Mouse (Mus musculus): ENCODE results near the gene Zkscan3. TPM values are rescaled to one million over a fixed set of nuclear protein-coding genes. Genes with fewer than 3 reads are reported as not detected.
"Not testable (repeated sequence)": the region's sequence is repeated elsewhere in the genome, so short reads cannot be mapped to it uniquely, and the experiment has no call there.

Gene Zkscan3
- polyA plus RNA-seq, 1 experiment from 2014 or later = 67.3 TPM

DNA sequence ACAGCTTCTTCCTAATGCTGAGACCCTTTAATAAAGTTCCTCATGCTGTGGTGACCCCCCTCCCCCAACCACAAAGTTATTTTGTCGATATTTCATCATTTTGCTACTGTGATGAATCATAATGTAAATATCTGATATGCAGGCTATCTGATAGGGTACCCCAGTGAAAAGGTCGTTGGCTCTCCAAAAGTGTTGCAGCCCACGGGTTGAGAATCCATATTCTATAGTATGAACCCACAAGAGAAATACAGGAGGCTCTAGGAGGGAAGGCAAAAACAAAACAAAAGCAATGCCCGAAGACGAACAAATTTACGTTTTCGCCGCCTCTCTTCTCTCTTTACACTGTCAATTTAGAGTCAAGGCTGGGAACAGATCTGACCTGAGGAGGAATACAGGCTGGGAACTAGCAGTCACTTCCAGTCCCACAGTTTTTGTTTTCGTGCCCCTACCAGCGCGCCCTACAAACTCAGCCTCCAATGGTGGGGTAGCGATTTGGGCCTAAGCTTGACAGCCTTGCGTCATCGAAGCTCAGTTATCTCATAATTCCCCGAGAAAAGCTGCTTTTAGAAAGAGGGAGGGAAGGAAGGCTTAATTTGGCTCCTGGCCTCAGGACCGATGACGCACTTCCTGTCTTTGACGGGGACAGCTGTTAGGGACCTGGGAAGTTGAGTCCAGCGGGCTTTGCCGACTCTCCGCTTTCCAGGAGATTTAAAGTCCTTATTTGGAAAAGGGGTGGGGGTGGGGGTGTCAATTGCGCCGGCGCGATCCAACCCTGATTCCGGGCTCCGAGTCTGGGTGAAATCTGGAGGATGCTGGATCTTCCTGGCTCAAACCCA is 5.6 kb upstream of the Zkscan3 start:
- H3K27me3 ChIP-seq (ENCODE audit: control insufficient read depth, insufficient read depth, low read length) = no peaks in the 10 kb centered on the region
- ATAC-seq (ENCODE audit: insufficient number of reproducible peaks, insufficient read depth, low FRiP score, low read depth) = peak; percentile 91
- H3K36me3 ChIP-seq (ENCODE audit: control insufficient read depth, insufficient read depth, low read length) = no peaks in the 10 kb centered on the region
- peak overlapping the region; percentile 77 for H3K9ac ChIP-seq (ENCODE audit: low read length)
- peak overlapping the region; percentile 80 to 91 for H3K27ac ChIP-seq (replicated peaks in 1 of 2; ENCODE audit: control insufficient read depth in 1 of 2, insufficient read depth in 1 of 2, low read depth in 2 of 2, low read length in 2 of 2)
- no peaks in the 10 kb centered on the region; a peak in 1 of 4 replicates for H3K4me1 ChIP-seq (ENCODE audit: control insufficient read depth in 2 of 2, insufficient read depth in 2 of 2, low read length in 2 of 2)
- WGBS = 3% methylated on average over 27 of the region's 27 CpGs
- H3K4me2 ChIP-seq (ENCODE audit: low read length) = peak overlapping the region; percentile 71
- no peaks in the 10 kb centered on the region for H3K9me3 ChIP-seq (ENCODE audit: control insufficient read depth, low read length)
- peak overlapping the region; percentile 46 to 74 for H3K4me3 ChIP-seq (ENCODE audit: control insufficient read depth in 1 of 2, insufficient read depth in 1 of 2, low read depth in 1 of 2, low read length in 2 of 2)

- H3K4me2 ChIP-seq (ENCODE audit: low read length) = peak overlapping the region; percentile 71
- WGBS = 74% methylated on average over 11 of the region's 11 CpGs
- ATAC-seq (ENCODE audit: insufficient number of reproducible peaks, insufficient read depth, low FRiP score, low read depth) = no peak
- H3K4me1 ChIP-seq (ENCODE audit: control insufficient read depth in 2 of 2, insufficient read depth in 2 of 2, low read length in 2 of 2) = no peaks in the 10 kb centered on the region; a peak in 1 of 4 replicates
- H3K9me3 ChIP-seq (ENCODE audit: control insufficient read depth, low read length) = no peaks in the 10 kb centered on the region
- no peaks in the 10 kb centered on the region for H3K36me3 ChIP-seq (ENCODE audit: control insufficient read depth, insufficient read depth, low read length)
- H3K27me3 ChIP-seq (ENCODE audit: control insufficient read depth, insufficient read depth, low read length) = no peaks in the 10 kb centered on the region
- no peak overlapping the region for H3K9ac ChIP-seq (ENCODE audit: low read length)
- no peak overlapping the region; a peak in 1 of 4 replicates for H3K4me3 ChIP-seq (ENCODE audit: control insufficient read depth in 1 of 2, insufficient read depth in 1 of 2, low read depth in 1 of 2, low read length in 2 of 2)
- H3K27ac ChIP-seq (replicated peaks in 1 of 2; ENCODE audit: control insufficient read depth in 1 of 2, insufficient read depth in 1 of 2, low read depth in 2 of 2, low read length in 2 of 2) = peak overlapping the region; percentile 80 to 91
These were observed 4.8 kb upstream of the Zkscan3 start for GRCm38 (mm10) chr13:21407341-21407740.

- H3K36me3 ChIP-seq (ENCODE audit: control insufficient read depth, insufficient read depth, low read length) = peaks cover 27% of the 10 kb centered on the region
- no peak for ATAC-seq (ENCODE audit: insufficient number of reproducible peaks, insufficient read depth, low FRiP score, low read depth)
- H3K9me3 ChIP-seq (ENCODE audit: control insufficient read depth, low read length) = no peaks in the 10 kb centered on the region
- H3K4me2 ChIP-seq (ENCODE audit: low read length) = peak overlapping the region; percentile 76
- H3K9ac ChIP-seq (ENCODE audit: low read length) = peak overlapping the region; percentile 93
- H3K4me1 ChIP-seq (ENCODE audit: control insufficient read depth in 2 of 2, insufficient read depth in 2 of 2, low read length in 2 of 2) = peaks cover 2 to 18% of the 10 kb centered on the region in 2 experiments; a peak in 3 of 4 replicates
- 2% methylated on average over 2 of the region's 2 CpGs for WGBS
- H3K4me3 ChIP-seq (ENCODE audit: control insufficient read depth in 1 of 2, insufficient read depth in 1 of 2, low read depth in 1 of 2, low read length in 2 of 2) = peak overlapping the region; percentile 88 to 97; a peak in 3 of 4 replicates
- no peaks in the 10 kb centered on the region for H3K27me3 ChIP-seq (ENCODE audit: control insufficient read depth, insufficient read depth, low read length)
- H3K27ac ChIP-seq (replicated peaks in 1 of 2; ENCODE audit: control insufficient read depth in 1 of 2, insufficient read depth in 1 of 2, low read depth in 2 of 2, low read length in 2 of 2) = peak overlapping the region in 1 of 2 experiments; percentile 95; a peak in 3 of 4 replicates
These were observed 293 bp upstream of the Zkscan3 start for GRCm38 (mm10) chr13:21402848-21403247.

DNA sequence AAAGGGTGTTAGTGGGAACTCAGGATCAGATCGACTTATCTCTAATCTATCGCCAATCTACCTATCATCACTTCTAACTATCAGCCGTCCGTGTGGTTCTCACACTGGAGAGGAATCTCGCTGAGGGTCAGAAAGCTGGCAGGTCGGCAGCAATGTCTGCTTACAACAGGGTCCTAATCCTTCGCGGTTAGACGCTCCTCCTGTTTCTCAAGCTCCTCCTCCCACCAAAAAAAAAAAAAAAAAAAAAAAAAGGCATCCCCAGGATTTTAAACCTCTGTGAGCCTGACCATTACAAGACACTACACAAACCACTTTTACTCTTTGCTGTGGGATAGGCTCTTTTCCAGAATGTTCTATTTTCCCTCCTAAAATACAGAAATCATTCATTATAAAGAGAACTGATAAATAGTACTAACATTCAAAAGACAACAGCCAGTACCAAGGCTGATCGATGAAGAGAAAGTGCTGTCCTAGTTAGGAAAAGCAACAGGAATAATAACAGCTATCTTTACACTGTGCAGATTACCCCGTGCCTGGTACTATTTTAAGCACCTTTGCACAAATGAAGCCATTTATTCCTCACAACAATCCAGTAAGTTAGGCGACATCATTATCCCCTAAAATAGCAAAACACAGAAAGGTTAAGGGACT is 794 bp downstream of the Zkscan3 start:
- Histone ChIP-seq H3K27ac (replicated peaks in 1 of 2; ENCODE audit: control insufficient read depth in 1 of 2, insufficient read depth in 1 of 2, low read depth in 2 of 2, low read length in 2 of 2) (peak overlapping the region; percentile 72 to 95), H3K36me3 (ENCODE audit: control insufficient read depth, insufficient read depth, low read length) (peaks cover 36% of the 10 kb centered on the region), H3K4me2 (ENCODE audit: low read length) (peak overlapping the region; percentile 76), H3K9me3 (ENCODE audit: control insufficient read depth, low read length) (no peaks in the 10 kb centered on the region), H3K9ac (ENCODE audit: low read length) (peak overlapping the region; percentile 93), H3K27me3 (ENCODE audit: control insufficient read depth, insufficient read depth, low read length) (no peaks in the 10 kb centered on the region), H3K4me1 (ENCODE audit: control insufficient read depth in 2 of 2, insufficient read depth in 2 of 2, low read length in 2 of 2) (peaks cover 2 to 18% of the 10 kb centered on the region in 2 experiments; a peak in 3 of 4 replicates), H3K4me3 (ENCODE audit: control insufficient read depth in 1 of 2, insufficient read depth in 1 of 2, low read depth in 1 of 2, low read length in 2 of 2) (peak overlapping the region; percentile 88 to 97)
- WGBS = under 1% methylated on average over 12 of the region's 12 CpGs
- ATAC-seq (ENCODE audit: insufficient number of reproducible peaks, insufficient read depth, low FRiP score, low read depth) = peak; percentile 24

- peaks cover 42% of the 10 kb centered on the region for H3K36me3 ChIP-seq (ENCODE audit: control insufficient read depth, insufficient read depth, low read length)
- H3K27me3 ChIP-seq (ENCODE audit: control insufficient read depth, insufficient read depth, low read length) = no peaks in the 10 kb centered on the region
- 65% methylated on average over 3 of the region's 3 CpGs for WGBS
- no peaks in the 10 kb centered on the region for H3K9me3 ChIP-seq (ENCODE audit: control insufficient read depth, low read length)
- no peak overlapping the region for H3K27ac ChIP-seq (replicated peaks in 1 of 2; ENCODE audit: control insufficient read depth in 1 of 2, insufficient read depth in 1 of 2, low read depth in 2 of 2, low read length in 2 of 2)
- peak overlapping the region; percentile 76 for H3K4me2 ChIP-seq (ENCODE audit: low read length)
- no peak for ATAC-seq (ENCODE audit: insufficient number of reproducible peaks, insufficient read depth, low FRiP score, low read depth)
- H3K4me3 ChIP-seq (ENCODE audit: control insufficient read depth in 1 of 2, insufficient read depth in 1 of 2, low read depth in 1 of 2, low read length in 2 of 2) = peak overlapping the region; percentile 51 to 88; a peak in 3 of 4 replicates
- H3K9ac ChIP-seq (ENCODE audit: low read length) = peak overlapping the region; percentile 93
- H3K4me1 ChIP-seq (ENCODE audit: control insufficient read depth in 2 of 2, insufficient read depth in 2 of 2, low read length in 2 of 2) = peaks cover 2 to 18% of the 10 kb centered on the region in 2 experiments; a peak in 3 of 4 replicates
These were observed 1.4 kb downstream of the Zkscan3 start for GRCm38 (mm10) chr13:21401166-21401565.

- no peak overlapping the region for H3K4me3 ChIP-seq (ENCODE audit: control insufficient read depth in 1 of 2, insufficient read depth in 1 of 2, low read depth in 1 of 2, low read length in 2 of 2)
- no peaks in the 10 kb centered on the region for H3K9me3 ChIP-seq (ENCODE audit: control insufficient read depth, low read length)
- H3K4me1 ChIP-seq (ENCODE audit: control insufficient read depth in 2 of 2, insufficient read depth in 2 of 2, low read length in 2 of 2) = peaks cover 2 to 18% of the 10 kb centered on the region in 2 experiments; a peak in 3 of 4 replicates
- no peaks in the 10 kb centered on the region for H3K27me3 ChIP-seq (ENCODE audit: control insufficient read depth, insufficient read depth, low read length)
- H3K9ac ChIP-seq (ENCODE audit: low read length) = no peak overlapping the region
- H3K36me3 ChIP-seq (ENCODE audit: control insufficient read depth, insufficient read depth, low read length) = peaks cover 76% of the 10 kb centered on the region
- no peak overlapping the region for H3K4me2 ChIP-seq (ENCODE audit: low read length)
- ATAC-seq (ENCODE audit: insufficient number of reproducible peaks, insufficient read depth, low FRiP score, low read depth) = no peak
- no peak overlapping the region for H3K27ac ChIP-seq (replicated peaks in 1 of 2; ENCODE audit: control insufficient read depth in 1 of 2, insufficient read depth in 1 of 2, low read depth in 2 of 2, low read length in 2 of 2)
- 87% methylated on average over 2 of the region's 2 CpGs for WGBS
These were observed 5.1 kb downstream of the Zkscan3 start for GRCm38 (mm10) chr13:21397486-21397885.

- WGBS = 92% methylated on average over 18 of the region's 18 CpGs
- H3K9me3 ChIP-seq (ENCODE audit: control insufficient read depth, low read length); H3K9ac ChIP-seq (ENCODE audit: low read length); H3K27ac ChIP-seq (replicated peaks in 1 of 2; ENCODE audit: control insufficient read depth in 1 of 2, insufficient read depth in 1 of 2, low read depth in 2 of 2, low read length in 2 of 2); H3K27me3 ChIP-seq (ENCODE audit: control insufficient read depth, insufficient read depth, low read length); ATAC-seq (ENCODE audit: insufficient number of reproducible peaks, insufficient read depth, low FRiP score, low read depth); H3K4me3 ChIP-seq (ENCODE audit: control insufficient read depth in 1 of 2, insufficient read depth in 1 of 2, low read depth in 1 of 2, low read length in 2 of 2); H3K4me2 ChIP-seq (ENCODE audit: low read length): not testable (repeated sequence)
- Histone ChIP-seq H3K36me3 (ENCODE audit: control insufficient read depth, insufficient read depth, low read length) (peaks cover 91% of the 10 kb centered on the region), H3K4me1 (ENCODE audit: control insufficient read depth in 2 of 2, insufficient read depth in 2 of 2, low read length in 2 of 2) (peaks cover 2 to 12% of the 10 kb centered on the region in 2 experiments; a peak in 3 of 4 replicates)
These were observed 6.5 kb downstream of the Zkscan3 start for GRCm38 (mm10) chr13:21396048-21396447.

Data from heart, embryonic 14.5 days (tissue).